Mouse (Mus musculus): ENCODE data around the gene Kbtbd2. TPM values are rescaled to one million over a fixed set of nuclear protein-coding genes. Genes with fewer than 3 reads are reported as not detected.

Kbtbd2 gene
- polyA plus RNA-seq (2014; fragmentation: Illumina TruSeq; extraction: RNeasy Lipid Tissue Mini Kit (QIAGEN cat#74804); ENCODE audit: low replicate concordance): 39.9 TPM

GRCm38 (mm10) chr6:56797311-56798151 is at the start of gene Kbtbd2:
Gene Kbtbd2 (minus strand): TSS chr6:56797813.

GRCm38 (mm10) chr6:56831697-56832406 is 34.2 kb upstream of the Kbtbd2 start, which contains the start of gene Fkbp9:
Gene Fkbp9 (plus strand): TSS chr6:56832059.

Other genes starting within 250 kb of the Kbtbd2 start
- 3.5 TPM for gene Pde1c, start 228.7 kb downstream of the Kbtbd2 start, polyA plus RNA-seq (2014; fragmentation: Illumina TruSeq; extraction: RNeasy Lipid Tissue Mini Kit (QIAGEN cat#74804); ENCODE audit: low replicate concordance)
- gene Lsm5, start 93.1 kb downstream of the Kbtbd2 start, polyA plus RNA-seq (2014; fragmentation: Illumina TruSeq; extraction: RNeasy Lipid Tissue Mini Kit (QIAGEN cat#74804); ENCODE audit: low replicate concordance): 83.4 TPM
- gene Avl9, start 82.9 kb downstream of the Kbtbd2 start, polyA plus RNA-seq (2014; fragmentation: Illumina TruSeq; extraction: RNeasy Lipid Tissue Mini Kit (QIAGEN cat#74804); ENCODE audit: low replicate concordance): 64.5 TPM
- 9.9 TPM for gene Fkbp9, start 34.2 kb upstream of the Kbtbd2 start, polyA plus RNA-seq (2014; fragmentation: Illumina TruSeq; extraction: RNeasy Lipid Tissue Mini Kit (QIAGEN cat#74804); ENCODE audit: low replicate concordance)
- gene Nt5c3, start 126.1 kb upstream of the Kbtbd2 start, polyA plus RNA-seq (2014; fragmentation: Illumina TruSeq; extraction: RNeasy Lipid Tissue Mini Kit (QIAGEN cat#74804); ENCODE audit: low replicate concordance): 107 TPM
- 0.33 TPM for gene Vmn1r4, start 126.2 kb upstream of the Kbtbd2 start, polyA plus RNA-seq (2014; fragmentation: Illumina TruSeq; extraction: RNeasy Lipid Tissue Mini Kit (QIAGEN cat#74804); ENCODE audit: low replicate concordance)
- not detected for gene Vmn1r5, start 172.5 kb upstream of the Kbtbd2 start, polyA plus RNA-seq (2014; fragmentation: Illumina TruSeq; extraction: RNeasy Lipid Tissue Mini Kit (QIAGEN cat#74804); ENCODE audit: low replicate concordance)
- gene Vmn1r6, start 199.4 kb upstream of the Kbtbd2 start, polyA plus RNA-seq (2014; fragmentation: Illumina TruSeq; extraction: RNeasy Lipid Tissue Mini Kit (QIAGEN cat#74804); ENCODE audit: low replicate concordance): not detected
- not detected for gene Vmn1r7, start 227.5 kb upstream of the Kbtbd2 start, polyA plus RNA-seq (2014; fragmentation: Illumina TruSeq; extraction: RNeasy Lipid Tissue Mini Kit (QIAGEN cat#74804); ENCODE audit: low replicate concordance)
- not detected for gene Vmn1r8, start 234.5 kb upstream of the Kbtbd2 start, polyA plus RNA-seq (2014; fragmentation: Illumina TruSeq; extraction: RNeasy Lipid Tissue Mini Kit (QIAGEN cat#74804); ENCODE audit: low replicate concordance)